Mouse (Mus musculus) lung, postnatal 0 days (tissue): ENCODE measurements at regions not wholly inside any gene's neighbourhood (a gene's known extent, or its start where the extent isn't known, plus 50 kb on each side); places are given as distances from the start of the nearest gene placed in this dataset.

Experiments used
- ATAC-seq: fragments of 200-750 bp; cut with Nextera tagmentation; 2 replicates; pipeline ENCODE4 v1.8.0; 2017; ENCODE audit warnings: moderate library complexity
- DNase-seq: peaks from one replicate; pipeline ENCODE4 v3.0.0-alpha.2; 2016; ENCODE audit warnings: low spot score
- H3K27ac ChIP-seq: fragments of 300-500 bp; sonication (generic); 2 replicates; pipeline ENCODE4 v1.5.1; 2014; ENCODE audit warnings: antibody characterized with exemption, mild to moderate bottlenecking, low read length, mixed read lengths
- H3K27me3 ChIP-seq: fragments of 300-500 bp; sonication (generic); replicated peaks from 2 replicates; pipeline ENCODE4 v1.6.1; 2014; ENCODE audit warnings: low read length, mixed read lengths; ENCODE audit not compliant: insufficient read depth
- H3K36me3 ChIP-seq: fragments of 300-500 bp; sonication (generic); 2 replicates; pipeline ENCODE4 v1.6.1; 2014; ENCODE audit warnings: low read length, mixed read lengths; ENCODE audit not compliant: insufficient read depth
- H3K4me1 ChIP-seq: fragments of 300-500 bp; sonication (generic); 2 replicates; pipeline ENCODE4 v1.6.1; 2014; ENCODE audit warnings: antibody characterized with exemption, low read depth, low read length, mixed read lengths; ENCODE audit not compliant: insufficient read depth
- H3K4me2 ChIP-seq: fragments of 300-500 bp; sonication (generic); replicated peaks from 2 replicates; pipeline ENCODE4 v1.6.1; 2014; ENCODE audit warnings: low read depth, mild to moderate bottlenecking, low read length, moderate library complexity, mixed read lengths
- H3K4me3 ChIP-seq: fragments of 300-500 bp; sonication (generic); 2 replicates; pipeline ENCODE4 v1.5.1; 2014; ENCODE audit warnings: low read depth, low read length
- H3K9ac ChIP-seq: fragments of 300-500 bp; sonication (generic); replicated peaks from 2 replicates; pipeline ENCODE4 v1.6.1; 2014; ENCODE audit warnings: low read depth, mild to moderate bottlenecking
- H3K9me3 ChIP-seq: fragments of 300-500 bp; sonication (generic); 2 replicates; pipeline ENCODE4 v1.6.1; 2016; ENCODE audit warnings: low read length, mixed read lengths
- CTCF ChIP-seq: IDR thresholded peaks from 2 replicates; pipeline ENCODE4 v1.5.1; 2016; ENCODE audit warnings: antibody characterized with exemption, mild to moderate bottlenecking
- EP300 ChIP-seq: IDR thresholded peaks from 2 replicates; pipeline ENCODE4 v1.6.1; 2016; ENCODE audit warnings: antibody characterized with exemption, mild to moderate bottlenecking, control low read depth
- WGBS: fragments of 180-500 bp; shearing (Covaris S2); extraction: QIAGEN DNeasy Blood & Tissue Kit; methylation state at CpG from one replicate; pipeline ENCODE4 v1.1.7; 2014; 5-methylcytosine and 5-hydroxymethylcytosine counted together

DNA sequence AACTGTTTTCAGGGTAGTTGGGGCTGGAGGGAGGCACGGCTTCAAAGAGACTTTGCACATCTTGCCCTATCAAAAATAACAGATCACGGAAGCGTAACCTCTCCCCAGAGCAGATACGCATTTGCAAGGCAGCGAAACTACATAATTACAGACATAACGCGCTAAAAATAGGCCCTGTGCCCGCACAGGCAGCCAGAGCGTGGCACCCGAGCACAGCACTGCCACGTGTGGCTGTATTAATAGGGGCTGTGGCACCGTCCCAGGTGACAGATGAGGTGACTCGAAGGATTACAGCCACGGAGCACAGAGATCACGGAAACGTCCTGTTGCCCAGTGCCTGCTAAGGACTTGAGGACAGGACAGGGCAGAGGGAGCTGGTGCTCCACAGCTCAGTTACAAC, 95.0 kb downstream of the Sall1 start:
- no peak overlapping the region for H3K9ac ChIP-seq
- no peaks in the 10 kb centered on the region for H3K9me3 ChIP-seq
- no peaks in the 10 kb centered on the region for H3K27me3 ChIP-seq
- ATAC-seq (no peak), DNase-seq (no peak)
- H3K36me3 ChIP-seq, result no peaks in the 10 kb centered on the region
- no peak overlapping the region for H3K4me3 ChIP-seq
- WGBS, result 71% methylated on average over 16 of the region's 16 CpGs
- no peak overlapping the region for H3K4me2 ChIP-seq
- no peak overlapping the region for H3K27ac ChIP-seq
- TF ChIP-seq CTCF, result no peak
- TF ChIP-seq EP300, result no peak
- no peaks in the 10 kb centered on the region for H3K4me1 ChIP-seq

DNA sequence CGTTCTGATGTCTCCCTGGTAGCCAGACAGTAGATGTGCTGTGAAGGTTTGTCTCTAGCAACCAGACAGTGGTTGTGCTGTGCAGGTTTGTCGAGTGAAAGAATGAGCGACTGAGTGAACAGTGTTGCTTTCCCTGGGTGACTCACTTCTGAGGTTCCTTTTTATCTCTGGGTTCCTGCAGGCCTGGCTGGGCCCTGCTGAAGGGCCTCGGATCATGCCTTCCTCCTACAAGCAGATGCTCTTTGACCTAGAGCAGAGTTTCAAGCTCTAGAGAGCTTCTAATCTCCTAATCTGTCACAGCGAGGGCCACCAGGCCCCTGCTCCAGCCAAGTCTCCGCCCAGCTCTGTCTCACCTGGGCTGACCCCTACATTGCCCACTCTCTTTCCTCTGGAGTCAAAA, 95.6 kb downstream of the Sall1 start:
- no peak overlapping the region for H3K4me3 ChIP-seq
- no peaks in the 10 kb centered on the region for H3K27me3 ChIP-seq
- no peak overlapping the region for H3K27ac ChIP-seq
- no peak overlapping the region for H3K4me2 ChIP-seq
- ATAC-seq (no peak), DNase-seq (no peak)
- H3K4me1 ChIP-seq, result no peaks in the 10 kb centered on the region
- H3K36me3 ChIP-seq, result no peaks in the 10 kb centered on the region
- H3K9me3 ChIP-seq, result no peaks in the 10 kb centered on the region
- no peak overlapping the region for H3K9ac ChIP-seq
- WGBS, result 61% methylated on average over 6 of the region's 6 CpGs
- TF ChIP-seq EP300 (no peak), CTCF (no peak)

- no peak for ATAC-seq
Measured at GRCm38 (mm10) chr8:88947384-88947783, 96.6 kb downstream of the Sall1 start.

DNA sequence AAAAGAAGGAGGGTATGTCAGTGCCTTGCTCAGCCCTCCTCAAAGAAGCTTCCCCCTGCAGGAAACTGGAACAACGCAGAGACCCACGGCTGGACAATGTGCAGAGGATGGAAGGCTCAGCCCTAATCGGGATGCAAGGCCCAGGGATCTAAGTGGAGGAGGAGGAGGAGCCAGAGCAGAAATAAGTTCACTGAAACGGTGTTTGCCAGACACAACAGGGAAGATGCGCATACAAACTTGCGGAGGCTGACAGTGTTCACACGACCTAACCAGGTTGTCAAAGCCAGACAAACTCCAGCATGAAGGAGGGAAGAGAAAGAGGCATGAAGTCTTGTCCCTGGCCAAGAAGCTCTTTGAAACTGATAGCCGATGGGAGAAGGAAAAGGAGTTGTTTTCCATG, 98.3 kb downstream of the Sall1 start:
- H3K9ac ChIP-seq, result no peak overlapping the region
- TF ChIP-seq CTCF, result no peak
- no peak for TF ChIP-seq EP300
- H3K36me3 ChIP-seq, result no peaks in the 10 kb centered on the region
- no peak overlapping the region for H3K4me2 ChIP-seq
- H3K27me3 ChIP-seq, result no peaks in the 10 kb centered on the region
- DNase-seq (no peak), ATAC-seq (no peak)
- no peaks in the 10 kb centered on the region for H3K9me3 ChIP-seq
- H3K27ac ChIP-seq, result no peak overlapping the region
- H3K4me1 ChIP-seq, result no peaks in the 10 kb centered on the region
- WGBS, result 55% methylated on average over 8 of the region's 8 CpGs
- no peak overlapping the region for H3K4me3 ChIP-seq

More at GRCm38 (mm10) chr8:88947384-88947783, 96.6 kb downstream of the Sall1 start:
- Histone ChIP-seq H3K4me1 (no peaks in the 10 kb centered on the region), H3K4me2 (no peak overlapping the region), H3K27me3 (no peaks in the 10 kb centered on the region), H3K4me3 (no peak overlapping the region), H3K9me3 (no peaks in the 10 kb centered on the region), H3K36me3 (no peaks in the 10 kb centered on the region), H3K9ac (no peak overlapping the region), H3K27ac (no peak overlapping the region)
- WGBS, result 78% methylated on average over 3 of the region's 3 CpGs
- TF ChIP-seq CTCF, result no peak
- no peak for TF ChIP-seq EP300
- DNase-seq, result no peak

- Histone ChIP-seq H3K27ac (no peak overlapping the region), H3K9ac (no peak overlapping the region), H3K4me3 (no peak overlapping the region), H3K4me1 (no peaks in the 10 kb centered on the region), H3K4me2 (no peak overlapping the region), H3K9me3 (no peaks in the 10 kb centered on the region), H3K36me3 (no peaks in the 10 kb centered on the region), H3K27me3 (no peaks in the 10 kb centered on the region)
- ATAC-seq (no peak), DNase-seq (peak; percentile 8)
- 64% methylated on average over 4 of the region's 4 CpGs for WGBS
- TF ChIP-seq EP300 (no peak), CTCF (peak; percentile 67)
Measured at GRCm38 (mm10) chr8:88944038-88944437, 99.9 kb downstream of the Sall1 start.

DNA sequence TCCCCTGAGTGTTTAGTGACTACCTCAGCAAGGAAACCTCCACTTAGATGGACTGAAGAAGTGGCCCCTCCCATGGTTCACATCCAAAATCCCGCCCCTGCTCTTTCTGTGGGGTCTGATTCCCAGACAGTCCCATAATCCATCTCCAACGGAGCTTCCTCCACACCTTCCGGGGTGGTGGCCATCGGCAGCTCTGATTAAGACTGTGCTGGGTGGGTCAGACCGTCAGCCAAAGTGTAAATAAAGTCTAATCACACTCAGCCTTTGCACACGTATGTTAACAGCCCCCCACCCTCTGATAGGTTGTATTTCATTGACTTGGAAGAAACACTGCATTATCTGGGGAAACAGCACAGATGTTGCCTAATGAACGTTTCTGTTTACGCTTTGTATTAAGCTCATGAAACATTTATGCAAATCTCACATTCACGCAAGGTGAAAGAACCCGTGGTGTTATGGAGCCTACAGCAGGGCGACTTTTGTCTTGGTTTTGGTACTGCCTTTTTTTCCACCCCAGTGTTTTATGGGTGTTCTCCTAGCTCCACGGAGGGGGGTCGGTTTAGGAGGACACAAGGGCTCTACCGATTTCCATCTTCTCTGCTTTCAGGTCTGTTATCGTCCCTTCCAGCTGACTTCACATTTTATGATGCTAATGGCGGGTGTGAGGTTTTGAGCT, 104.8 kb downstream of the Sall1 start:
- DNase-seq, result no peak
- no peak for ATAC-seq
- Histone ChIP-seq H3K27ac (no peak overlapping the region), H3K9me3 (no peaks in the 10 kb centered on the region), H3K4me1 (no peaks in the 10 kb centered on the region), H3K4me3 (no peak overlapping the region), H3K4me2 (no peak overlapping the region), H3K9ac (no peak overlapping the region), H3K36me3 (no peaks in the 10 kb centered on the region), H3K27me3 (no peaks in the 10 kb centered on the region)
- TF ChIP-seq CTCF (no peak), EP300 (no peak)
- WGBS, result 55% methylated on average over 16 of the region's 16 CpGs

DNA sequence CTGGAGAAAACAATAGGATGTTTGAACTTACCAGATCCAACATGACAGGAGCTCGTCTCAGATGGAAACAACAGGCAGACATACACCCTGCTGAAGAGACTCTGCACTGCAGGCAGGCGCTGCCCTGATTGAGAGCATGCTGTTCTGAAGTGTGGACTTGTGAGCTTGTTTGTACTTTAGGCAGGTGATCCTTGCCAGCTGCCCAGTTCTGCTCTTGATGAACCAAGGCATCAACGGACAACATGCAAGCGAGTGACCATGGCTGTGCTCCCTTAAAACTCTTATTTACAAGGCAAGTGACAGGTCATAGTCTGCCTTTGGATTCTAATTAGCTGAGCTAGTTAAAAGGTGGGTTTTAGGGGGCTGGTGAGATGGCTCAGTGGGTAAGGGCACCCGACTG, 109.3 kb downstream of the Sall1 start:
- no peak overlapping the region for H3K4me3 ChIP-seq
- no peaks in the 10 kb centered on the region for H3K36me3 ChIP-seq
- no peak overlapping the region for H3K9ac ChIP-seq
- 86% methylated on average over 5 of the region's 5 CpGs for WGBS
- H3K27me3 ChIP-seq, result no peaks in the 10 kb centered on the region
- no peak overlapping the region for H3K27ac ChIP-seq
- no peak for ATAC-seq
- no peak for DNase-seq
- H3K4me2 ChIP-seq, result no peak overlapping the region
- no peak for TF ChIP-seq EP300
- TF ChIP-seq CTCF, result no peak
- H3K4me1 ChIP-seq, result no peaks in the 10 kb centered on the region
- H3K9me3 ChIP-seq, result no peaks in the 10 kb centered on the region
